Comparison of ENCODE assay signal across 8 mouse cellular contexts in genomic region chr8:12983681-12984467, GRCm38 (mm10). TPM values are rescaled to one million over a fixed set of nuclear protein-coding genes. Genes with fewer than 3 reads are reported as not detected.
DNase-seq lines count a peak whose midpoint lies in the region; ATAC-seq lines count a peak whose summit lies in the region.

No protein-coding gene starts in this region.

- no peaks in the 10 kb centered on the region for H3K4me1 ChIP-seq in forebrain, embryonic 16.5 days (replicated peaks; ENCODE audit: control insufficient read depth, insufficient read depth, low read length)
- peaks cover 3% of the 10 kb centered on the region; the same call in 1 of the 2 replicates for H3K4me1 ChIP-seq in limb, embryonic 10.5 days

- no peak overlapping the region for H3K9ac ChIP-seq in forebrain, embryonic 16.5 days (replicated peaks; ENCODE audit: low read depth, low read length)

- peaks cover 14% of the 10 kb centered on the region for H3K36me3 ChIP-seq in forebrain, embryonic 16.5 days (ENCODE audit: control insufficient read depth, insufficient read depth)
- no peaks in the 10 kb centered on the region for H3K36me3 ChIP-seq in limb, embryonic 10.5 days

- peak; percentile 74 for ATAC-seq in forebrain, embryonic 16.5 days

- H3K27ac ChIP-seq in forebrain, embryonic 16.5 days (ENCODE audit: low read length) = peak overlapping the region; percentile 33; the same call in 1 of the 2 replicates
- no peak overlapping the region for H3K27ac ChIP-seq in limb, embryonic 10.5 days

- H3K4me2 ChIP-seq in forebrain, embryonic 16.5 days (ENCODE audit: low read length) = no peak overlapping the region

- intact Hi-C loops in left cerebral cortex, postnatal 10 days (cut with DNase I) = no loop called here

- DNase-seq in 3134 (ENCODE audit: extremely low read depth, insufficient read length, low spot score) = peak; percentile 66
- peak; percentile 62 for DNase-seq in adrenal gland, adult 8-10 months
- DNase-seq in left cerebral cortex, postnatal 10 days (ENCODE audit: extremely low spot score in 1 of 2, low spot score in 2 of 2) = peak; percentile 66 to 80
- peak; percentile 88 to 92 for DNase-seq in right cerebral cortex, adult 2 months (ENCODE audit: low spot score in 2 of 2)
- no peak for DNase-seq in urinary bladder, postnatal 10 days (ENCODE audit: low spot score)
- no peak for DNase-seq in limb, embryonic 10.5 days (ENCODE audit: low spot score)
- no peak for DNase-seq in urinary bladder, postnatal 4 days (ENCODE audit: low spot score in 2 of 2)

- H3K27me3 ChIP-seq in forebrain, embryonic 16.5 days (replicated peaks; ENCODE audit: control insufficient read depth, insufficient read depth, low read length) = no peaks in the 10 kb centered on the region
- H3K27me3 ChIP-seq in limb, embryonic 10.5 days (ENCODE audit: low read depth, poor library complexity, severe bottlenecking) = no peaks in the 10 kb centered on the region

- H3K4me3 ChIP-seq in forebrain, embryonic 16.5 days (replicated peaks; ENCODE audit: low read length) = no peak overlapping the region
- H3K4me3 ChIP-seq in limb, embryonic 10.5 days = no peak overlapping the region

- peaks cover 4% of the 10 kb centered on the region; the same call in 1 of the 2 replicates for H3K9me3 ChIP-seq in forebrain, embryonic 16.5 days (ENCODE audit: control insufficient read depth, low read length)
- H3K9me3 ChIP-seq in limb, embryonic 10.5 days (replicated peaks) = no peaks in the 10 kb centered on the region

- 80% methylated on average over 18 of the region's 18 CpGs for WGBS in forebrain, embryonic 16.5 days
- 82% methylated on average over 18 of the region's 18 CpGs for WGBS in limb, embryonic 10.5 days

RNA-seq across cellular contexts. Expression of gene F7, which starts 42.0 kb away (rescaled TPM):
- total RNA-seq in adrenal gland, adult 8-10 months (2022) = 1 to 10 TPM in 1 of 4 experiments, under 1 TPM in 3; 0.38 to 1.1 (median 0.68) TPM
- not detected in 2 replicates for polyA plus RNA-seq in forebrain, embryonic 16.5 days (2015; fragmentation: Nextera tagmentation; extraction: Ambion mirVana)
- total RNA-seq in left cerebral cortex, postnatal 10 days (2021) = not detected
- not detected in 2 replicates for polyA plus RNA-seq in limb, embryonic 10.5 days (2016; fragmentation: Nextera tagmentation; extraction: Ambion mirVana)

RNA-seq across cellular contexts. Expression of gene F10, which starts 53.2 kb away (rescaled TPM):
- total RNA-seq in adrenal gland, adult 8-10 months (2022) = 1 to 10 TPM in 2 of 4 experiments, under 1 TPM in 2; 0.52 to 1.9 (median 1.1) TPM
- polyA plus RNA-seq in forebrain, embryonic 16.5 days (2015; fragmentation: Nextera tagmentation; extraction: Ambion mirVana) = 0.19 and 0.24 TPM in 2 replicates
- under 1 TPM in 1 of 2 experiments, not detected in 1; 0.24 TPM for total RNA-seq in left cerebral cortex, postnatal 10 days (2021)
- polyA plus RNA-seq in limb, embryonic 10.5 days (2016; fragmentation: Nextera tagmentation; extraction: Ambion mirVana) = 0.53 and 0.64 TPM in 2 replicates

Comparison
In these comparisons a context has a peak if more than half of its experiments do, and no peak if none do; other contexts are left out.
1. DNase-seq: peak in 3134 (single experiment), adrenal gland, adult 8-10 months (single experiment), left cerebral cortex, postnatal 10 days (2 of 2) and right cerebral cortex, adult 2 months (2 of 2); none in urinary bladder, postnatal 10 days (single experiment), limb, embryonic 10.5 days (single experiment) and urinary bladder, postnatal 4 days (0 of 2).